Mouse (Mus musculus) adipose tissue, adult 10 weeks (tissue): ENCODE measurements around the gene Gm13694. TPM values are rescaled to one million over a fixed set of nuclear protein-coding genes. Genes with fewer than 3 reads are reported as not detected.

Experiments
- polyA plus RNA-seq: library from polyadenylated mRNA; stranded (reverse); fragments of 350-450 nt; fragmentation: Illumina TruSeq; extraction: RNeasy Lipid Tissue Mini Kit (QIAGEN cat#74804); gene quantifications from one replicate; pipeline ENCODE4 v1.2.3, GENCODE M21; 2014; ENCODE audit warnings: low read depth, low replicate concordance

Gene Gm13694
- polyA plus RNA-seq = not detected

DNA sequence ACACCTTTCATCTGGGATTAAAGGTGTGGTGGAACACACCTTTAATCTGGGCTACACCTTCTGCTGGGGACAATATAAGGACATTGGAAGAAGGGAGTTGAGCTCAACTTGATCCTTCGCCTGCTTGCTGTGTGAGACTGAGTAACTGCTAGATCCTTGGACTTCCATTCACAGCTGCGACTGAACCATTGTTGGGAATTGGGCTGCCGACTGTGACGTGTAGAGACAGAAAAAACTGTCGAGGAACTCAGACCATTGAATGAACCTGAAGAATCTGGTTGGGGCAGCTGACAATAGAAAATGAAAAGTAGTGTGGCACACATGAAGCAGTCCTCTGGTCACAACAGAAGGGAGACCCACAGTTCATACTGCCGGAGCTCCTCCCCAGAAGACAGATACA lies at the start of gene Gm13694:
Gene Gm13694, plus strand, starts transcription at position 301 of the 400 bp plus-strand sequence.

DNA sequence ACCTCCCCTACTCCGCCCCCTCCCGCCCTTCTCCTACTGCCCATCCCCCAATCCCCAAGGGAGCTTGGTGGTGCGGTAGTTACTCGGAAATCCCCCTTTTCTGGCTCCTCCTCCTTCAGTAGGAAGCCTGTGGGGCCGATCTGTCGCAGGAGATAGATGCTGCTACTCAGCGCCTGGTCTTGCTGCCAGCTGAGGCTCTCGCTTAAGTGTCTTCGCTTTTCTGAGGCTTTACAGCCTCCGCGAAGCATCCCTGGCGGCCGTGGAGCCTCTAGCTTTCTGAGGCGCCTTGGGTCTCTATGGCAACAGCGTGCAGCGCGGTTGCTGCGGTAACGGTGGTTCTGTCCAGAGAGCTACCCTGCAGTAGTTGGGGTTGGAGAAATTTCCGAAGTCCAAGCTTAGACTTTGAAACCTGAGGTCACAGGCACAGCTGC lies 37.8 kb upstream of the Gm13694 start, which contains the start of gene Zswim2:
Gene Zswim2, minus strand, starts transcription at position 298 of the 431 bp plus-strand sequence.

DNA sequence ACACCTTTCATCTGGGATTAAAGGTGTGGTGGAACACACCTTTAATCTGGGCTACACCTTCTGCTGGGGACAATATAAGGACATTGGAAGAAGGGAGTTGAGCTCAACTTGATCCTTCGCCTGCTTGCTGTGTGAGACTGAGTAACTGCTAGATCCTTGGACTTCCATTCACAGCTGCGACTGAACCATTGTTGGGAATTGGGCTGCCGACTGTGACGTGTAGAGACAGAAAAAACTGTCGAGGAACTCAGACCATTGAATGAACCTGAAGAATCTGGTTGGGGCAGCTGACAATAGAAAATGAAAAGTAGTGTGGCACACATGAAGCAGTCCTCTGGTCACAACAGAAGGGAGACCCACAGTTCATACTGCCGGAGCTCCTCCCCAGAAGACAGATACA lies 23.3 kb upstream of the Gm13694 start, which contains the start of gene Gm13698:
Gene Gm13698, plus strand, starts transcription at position 301 of the 400 bp plus-strand sequence.

DNA sequence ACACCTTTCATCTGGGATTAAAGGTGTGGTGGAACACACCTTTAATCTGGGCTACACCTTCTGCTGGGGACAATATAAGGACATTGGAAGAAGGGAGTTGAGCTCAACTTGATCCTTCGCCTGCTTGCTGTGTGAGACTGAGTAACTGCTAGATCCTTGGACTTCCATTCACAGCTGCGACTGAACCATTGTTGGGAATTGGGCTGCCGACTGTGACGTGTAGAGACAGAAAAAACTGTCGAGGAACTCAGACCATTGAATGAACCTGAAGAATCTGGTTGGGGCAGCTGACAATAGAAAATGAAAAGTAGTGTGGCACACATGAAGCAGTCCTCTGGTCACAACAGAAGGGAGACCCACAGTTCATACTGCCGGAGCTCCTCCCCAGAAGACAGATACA lies 17.5 kb upstream of the Gm13694 start, which contains the start of gene Gm13693:
Gene Gm13693, plus strand, starts transcription at position 301 of the 400 bp plus-strand sequence.

DNA sequence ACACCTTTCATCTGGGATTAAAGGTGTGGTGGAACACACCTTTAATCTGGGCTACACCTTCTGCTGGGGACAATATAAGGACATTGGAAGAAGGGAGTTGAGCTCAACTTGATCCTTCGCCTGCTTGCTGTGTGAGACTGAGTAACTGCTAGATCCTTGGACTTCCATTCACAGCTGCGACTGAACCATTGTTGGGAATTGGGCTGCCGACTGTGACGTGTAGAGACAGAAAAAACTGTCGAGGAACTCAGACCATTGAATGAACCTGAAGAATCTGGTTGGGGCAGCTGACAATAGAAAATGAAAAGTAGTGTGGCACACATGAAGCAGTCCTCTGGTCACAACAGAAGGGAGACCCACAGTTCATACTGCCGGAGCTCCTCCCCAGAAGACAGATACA lies 11.7 kb upstream of the Gm13694 start, which contains the start of gene Gm13695:
Gene Gm13695, plus strand, starts transcription at position 301 of the 400 bp plus-strand sequence.

DNA sequence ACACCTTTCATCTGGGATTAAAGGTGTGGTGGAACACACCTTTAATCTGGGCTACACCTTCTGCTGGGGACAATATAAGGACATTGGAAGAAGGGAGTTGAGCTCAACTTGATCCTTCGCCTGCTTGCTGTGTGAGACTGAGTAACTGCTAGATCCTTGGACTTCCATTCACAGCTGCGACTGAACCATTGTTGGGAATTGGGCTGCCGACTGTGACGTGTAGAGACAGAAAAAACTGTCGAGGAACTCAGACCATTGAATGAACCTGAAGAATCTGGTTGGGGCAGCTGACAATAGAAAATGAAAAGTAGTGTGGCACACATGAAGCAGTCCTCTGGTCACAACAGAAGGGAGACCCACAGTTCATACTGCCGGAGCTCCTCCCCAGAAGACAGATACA lies 5.9 kb upstream of the Gm13694 start, which contains the start of gene Gm13696:
Gene Gm13696, plus strand, starts transcription at position 301 of the 400 bp plus-strand sequence.

DNA sequence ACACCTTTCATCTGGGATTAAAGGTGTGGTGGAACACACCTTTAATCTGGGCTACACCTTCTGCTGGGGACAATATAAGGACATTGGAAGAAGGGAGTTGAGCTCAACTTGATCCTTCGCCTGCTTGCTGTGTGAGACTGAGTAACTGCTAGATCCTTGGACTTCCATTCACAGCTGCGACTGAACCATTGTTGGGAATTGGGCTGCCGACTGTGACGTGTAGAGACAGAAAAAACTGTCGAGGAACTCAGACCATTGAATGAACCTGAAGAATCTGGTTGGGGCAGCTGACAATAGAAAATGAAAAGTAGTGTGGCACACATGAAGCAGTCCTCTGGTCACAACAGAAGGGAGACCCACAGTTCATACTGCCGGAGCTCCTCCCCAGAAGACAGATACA lies 5.7 kb downstream of the Gm13694 start, which contains the start of gene Gm13697:
Gene Gm13697, plus strand, starts transcription at position 301 of the 400 bp plus-strand sequence.

DNA sequence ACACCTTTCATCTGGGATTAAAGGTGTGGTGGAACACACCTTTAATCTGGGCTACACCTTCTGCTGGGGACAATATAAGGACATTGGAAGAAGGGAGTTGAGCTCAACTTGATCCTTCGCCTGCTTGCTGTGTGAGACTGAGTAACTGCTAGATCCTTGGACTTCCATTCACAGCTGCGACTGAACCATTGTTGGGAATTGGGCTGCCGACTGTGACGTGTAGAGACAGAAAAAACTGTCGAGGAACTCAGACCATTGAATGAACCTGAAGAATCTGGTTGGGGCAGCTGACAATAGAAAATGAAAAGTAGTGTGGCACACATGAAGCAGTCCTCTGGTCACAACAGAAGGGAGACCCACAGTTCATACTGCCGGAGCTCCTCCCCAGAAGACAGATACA lies 11.5 kb downstream of the Gm13694 start, which contains the start of gene Gm13691:
Gene Gm13691, plus strand, starts transcription at position 301 of the 400 bp plus-strand sequence.

Other genes with a start within 250 kb of the Gm13694 start
- 1.2 TPM for gene Fam171b, start 166.3 kb upstream of the Gm13694 start, polyA plus RNA-seq
- gene Zswim2, start 37.7 kb upstream of the Gm13694 start, polyA plus RNA-seq = 2.0 TPM
- not detected for gene Gm13698, start 23.2 kb upstream of the Gm13694 start, polyA plus RNA-seq
- gene Gm13693, start 17.4 kb upstream of the Gm13694 start, polyA plus RNA-seq = not detected
- gene Gm13695, start 11.6 kb upstream of the Gm13694 start, polyA plus RNA-seq = not detected
- not detected for gene Gm13696, start 5.8 kb upstream of the Gm13694 start, polyA plus RNA-seq
- not detected for gene Gm13697, start 5.8 kb downstream of the Gm13694 start, polyA plus RNA-seq
- not detected for gene Gm13691, start 11.6 kb downstream of the Gm13694 start, polyA plus RNA-seq